Mouse (Mus musculus) midbrain, postnatal 0 days (tissue): Measurements from ENCODE around the gene Herpud1. TPM values are rescaled to one million over a fixed set of nuclear protein-coding genes. Genes with fewer than 3 reads are reported as not detected.

Experiments used
- ATAC-seq: fragments of 200-750 bp; cut with Nextera tagmentation; 2 replicates; pipeline ENCODE4 v1.8.0; 2017; ENCODE audit warnings: moderate number of reproducible peaks, mild to moderate bottlenecking, moderate TSS enrichment, moderate library complexity; ENCODE audit not compliant: low FRiP score
- DNase-seq: peaks from one replicate; pipeline ENCODE4 v3.0.0-alpha.2; 2015; ENCODE audit warnings: low spot score
- H3K27ac ChIP-seq: fragments of 300-500 bp; sonication (generic); 2 replicates; pipeline ENCODE4 v1.5.1; 2014; ENCODE audit warnings: low read depth, mild to moderate bottlenecking, low read length, mixed read lengths
- H3K27me3 ChIP-seq: fragments of 300-500 bp; sonication (generic); 2 replicates; pipeline ENCODE4 v1.6.1; 2014; ENCODE audit warnings: low read length, control low read depth, mixed read lengths; ENCODE audit not compliant: insufficient read depth
- H3K36me3 ChIP-seq: fragments of 300-500 bp; sonication (generic); 2 replicates; pipeline ENCODE4 v1.6.1; 2014; ENCODE audit warnings: low read length, control low read depth, mixed read lengths; ENCODE audit not compliant: insufficient read depth
- H3K4me1 ChIP-seq: fragments of 300-500 bp; sonication (generic); 2 replicates; pipeline ENCODE4 v1.6.1; 2014; ENCODE audit warnings: mild to moderate bottlenecking, control low read depth, antibody characterized with exemption, low read length, mixed read lengths; ENCODE audit not compliant: insufficient read depth
- H3K4me2 ChIP-seq: fragments of 300-500 bp; sonication (generic); 2 replicates; pipeline ENCODE4 v1.6.1; 2014; ENCODE audit warnings: low read depth, mild to moderate bottlenecking, low read length, mixed read lengths; ENCODE audit not compliant: poor library complexity, severe bottlenecking
- H3K4me3 ChIP-seq: fragments of 300-500 bp; sonication (generic); 2 replicates; pipeline ENCODE4 v1.5.1; 2014; ENCODE audit warnings: low read depth, mild to moderate bottlenecking, low read length, moderate library complexity
- H3K9ac ChIP-seq: fragments of 300-500 bp; sonication (generic); replicated peaks from 2 replicates; pipeline ENCODE4 v1.6.1; 2014; ENCODE audit warnings: mild to moderate bottlenecking, low read length, moderate library complexity, mixed read lengths; ENCODE audit not compliant: poor library complexity, severe bottlenecking
- H3K9me3 ChIP-seq: fragments of 300-500 bp; sonication (generic); 2 replicates; pipeline ENCODE4 v1.6.1; 2016; ENCODE audit warnings: low read length, control low read depth
- CTCF ChIP-seq: IDR thresholded peaks from 2 replicates; pipeline ENCODE4 v1.5.1; 2016; ENCODE audit warnings: antibody characterized with exemption, mild to moderate bottlenecking
- WGBS: fragments of 180-500 bp; shearing (Covaris S2); extraction: QIAGEN DNeasy Blood & Tissue Kit; methylation state at CpG from one replicate; pipeline ENCODE4 v1.1.7; 2014; 5-methylcytosine and 5-hydroxymethylcytosine counted together
- polyA plus RNA-seq: library from polyadenylated mRNA; unstranded; fragments of >200 nt; fragmentation: Nextera tagmentation; extraction: Ambion mirVana; gene quantifications from 2 replicates; pipeline ENCODE4 v1.2.1, GENCODE M21; 2015
- total RNA-seq: library from RNA; depleted of rRNA; stranded (reverse); fragments of >200 nt; gene quantifications from 2 replicates; pipeline ENCODE4 v1.2.3, GENCODE M21; 2014

The Herpud1 gene
- total and polyA plus RNA-seq, 2 experiments from 2014 or later: 80.4 to 87.1 TPM

- H3K4me3 ChIP-seq: no peak overlapping the region
- no peaks in the 10 kb centered on the region for H3K36me3 ChIP-seq
- no peak for DNase-seq
- no peak overlapping the region for H3K4me2 ChIP-seq
- 67% methylated on average over 8 of the region's 8 CpGs for WGBS
- H3K9ac ChIP-seq: no peak overlapping the region
- no peaks in the 10 kb centered on the region for H3K27me3 ChIP-seq
- no peaks in the 10 kb centered on the region for H3K4me1 ChIP-seq
- no peak for ATAC-seq
- no peak overlapping the region for H3K27ac ChIP-seq
- H3K9me3 ChIP-seq: no peaks in the 10 kb centered on the region
- TF ChIP-seq CTCF: no peak
Measured at GRCm38 (mm10) chr8:94408443-94409080, 22.3 kb downstream of the Herpud1 start.

GRCm38 (mm10) chr8:94409523-94409922, 23.3 kb downstream of the Herpud1 start:
- TF ChIP-seq CTCF: no peak
- H3K9me3 ChIP-seq: no peaks in the 10 kb centered on the region
- no peaks in the 10 kb centered on the region for H3K27me3 ChIP-seq
- no peaks in the 10 kb centered on the region for H3K4me1 ChIP-seq
- 84% methylated on average over 7 of the region's 7 CpGs for WGBS
- DNase-seq (no peak), ATAC-seq (no peak)
- H3K4me2 ChIP-seq: no peak overlapping the region
- H3K9ac ChIP-seq: no peak overlapping the region
- no peak overlapping the region for H3K4me3 ChIP-seq
- no peaks in the 10 kb centered on the region for H3K36me3 ChIP-seq
- H3K27ac ChIP-seq: no peak overlapping the region

- Histone ChIP-seq H3K4me3 (no peak overlapping the region), H3K36me3 (no peaks in the 10 kb centered on the region), H3K4me1 (no peaks in the 10 kb centered on the region), H3K27me3 (no peaks in the 10 kb centered on the region), H3K27ac (no peak overlapping the region), H3K4me2 (no peak overlapping the region), H3K9me3 (no peaks in the 10 kb centered on the region), H3K9ac (no peak overlapping the region)
- TF ChIP-seq CTCF: no peak
- 89% methylated on average over 6 of the region's 6 CpGs for WGBS
- DNase-seq (no peak), ATAC-seq (no peak)
Measured at GRCm38 (mm10) chr8:94412518-94412917, 26.3 kb downstream of the Herpud1 start.

GRCm38 (mm10) chr8:94413509-94413908, 27.3 kb downstream of the Herpud1 start:
- no peak for DNase-seq
- Histone ChIP-seq H3K27ac (no peak overlapping the region), H3K9ac (no peak overlapping the region), H3K4me2 (no peak overlapping the region), H3K36me3 (no peaks in the 10 kb centered on the region), H3K9me3 (no peaks in the 10 kb centered on the region), H3K4me1 (no peaks in the 10 kb centered on the region), H3K27me3 (no peaks in the 10 kb centered on the region), H3K4me3 (no peak overlapping the region)
- 85% methylated on average over 6 of the region's 6 CpGs for WGBS
- TF ChIP-seq CTCF: no peak
- no peak for ATAC-seq

- Histone ChIP-seq H3K4me1 (no peaks in the 10 kb centered on the region), H3K36me3 (no peaks in the 10 kb centered on the region), H3K27ac (no peak overlapping the region), H3K9ac (no peak overlapping the region), H3K27me3 (no peaks in the 10 kb centered on the region), H3K4me2 (no peak overlapping the region), H3K4me3 (no peak overlapping the region), H3K9me3 (no peaks in the 10 kb centered on the region)
- TF ChIP-seq CTCF: no peak
- WGBS: 69% methylated on average over 2 of the region's 2 CpGs
- DNase-seq (no peak), ATAC-seq (no peak)
Measured at GRCm38 (mm10) chr8:94415218-94415617, 29.0 kb downstream of the Herpud1 start.

GRCm38 (mm10) chr8:94418017-94418416, 31.8 kb downstream of the Herpud1 start:
- no peak overlapping the region for H3K9ac ChIP-seq
- TF ChIP-seq CTCF: no peak
- ATAC-seq (no peak), DNase-seq (no peak)
- H3K4me1 ChIP-seq: no peaks in the 10 kb centered on the region
- no peaks in the 10 kb centered on the region for H3K36me3 ChIP-seq
- no peaks in the 10 kb centered on the region for H3K9me3 ChIP-seq
- no peak overlapping the region for H3K4me2 ChIP-seq
- no peaks in the 10 kb centered on the region for H3K27me3 ChIP-seq
- H3K4me3 ChIP-seq: no peak overlapping the region
- 86% methylated on average over 9 of the region's 9 CpGs for WGBS
- no peak overlapping the region for H3K27ac ChIP-seq
